Mouse (Mus musculus): ENCODE measurements around the gene Blm. TPM values are rescaled to one million over a fixed set of nuclear protein-coding genes. Genes with fewer than 3 reads are reported as not detected.

Blm gene
- total RNA-seq, 2 experiments from 2014 or later, result 7.0 to 8.1 TPM

DNA sequence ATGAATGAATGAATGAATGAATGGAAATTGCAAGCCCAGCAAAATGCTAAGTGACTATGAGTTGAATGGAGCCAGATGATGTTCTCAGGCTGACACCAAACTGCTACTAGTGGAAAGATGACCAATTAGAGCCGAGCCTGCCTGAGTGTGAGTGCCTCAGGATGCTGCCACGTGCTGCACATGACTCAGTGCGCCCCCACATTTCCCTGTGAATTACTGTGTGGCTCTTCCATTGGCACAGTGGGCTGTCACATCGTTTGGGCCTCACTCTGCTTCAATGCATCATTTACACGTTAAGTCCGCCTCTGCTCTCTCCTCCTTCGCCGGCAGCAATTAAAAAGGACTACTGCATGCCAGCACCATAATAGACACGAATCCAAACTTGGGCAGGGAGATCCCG is 122.6 kb downstream of the Blm start:
- no peak for DNase-seq (ENCODE audit: low spot score in 2 of 2)

DNA sequence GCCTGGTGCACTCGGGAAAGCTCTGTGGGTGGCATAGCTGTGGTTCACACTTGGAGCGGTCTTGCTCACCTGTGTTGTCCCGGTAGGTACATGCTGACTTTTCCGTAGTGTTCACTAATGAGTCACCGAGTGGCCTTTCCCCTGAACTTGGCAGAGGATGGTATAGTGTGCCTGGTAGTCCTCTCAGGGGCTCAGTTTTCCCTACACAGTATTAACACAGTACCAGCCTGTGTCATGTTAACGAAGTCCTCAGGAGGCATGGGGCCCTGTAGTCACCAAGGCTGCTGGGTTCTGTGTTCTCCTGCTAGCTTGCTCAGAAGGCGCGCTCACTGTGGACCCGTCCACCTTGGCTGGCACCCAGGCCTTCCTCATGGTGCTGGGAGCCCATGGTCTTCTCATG is 124.5 kb downstream of the Blm start:
- no peak for DNase-seq (ENCODE audit: low spot score in 2 of 2)

DNA sequence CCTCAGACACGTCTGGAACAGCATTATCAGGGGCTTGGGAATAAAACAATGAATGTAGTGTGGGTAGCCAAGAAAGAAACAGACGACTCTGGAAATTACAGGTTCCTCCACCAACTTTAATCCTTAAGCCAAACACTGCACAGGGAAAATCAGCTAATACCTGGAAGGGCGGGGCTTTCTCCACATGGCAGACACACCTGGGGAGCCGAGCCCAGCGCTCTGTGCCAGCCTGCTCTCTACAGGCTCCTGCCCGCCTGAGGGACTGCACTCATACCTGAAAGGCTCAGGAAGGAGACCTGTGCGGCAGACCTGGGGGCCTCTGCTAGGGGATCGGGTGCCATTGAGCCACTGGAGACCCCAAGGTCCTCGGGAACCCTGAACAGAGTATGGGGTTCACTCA is 127.2 kb downstream of the Blm start:
- no peak for DNase-seq (ENCODE audit: low spot score in 2 of 2)

DNA sequence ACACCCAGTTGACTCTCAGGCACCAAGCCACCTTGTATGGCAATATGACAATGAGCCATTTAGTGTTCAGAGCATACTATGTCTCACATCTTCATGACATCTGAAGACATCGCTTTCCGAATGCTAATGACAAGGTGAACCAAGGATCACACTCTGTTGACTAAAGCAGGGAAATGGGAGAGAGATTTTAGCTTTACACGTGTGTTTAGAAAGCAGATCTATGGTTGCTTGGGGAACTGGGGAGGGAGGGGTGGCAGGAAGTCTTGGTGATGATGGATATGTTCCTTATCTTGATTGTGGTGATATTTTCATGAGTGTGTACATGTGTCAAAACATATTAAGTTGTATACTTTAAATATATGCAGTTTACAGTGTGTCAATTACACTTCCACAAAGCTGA is 128.7 kb downstream of the Blm start:
- DNase-seq (ENCODE audit: low spot score in 2 of 2), result no peak

DNA sequence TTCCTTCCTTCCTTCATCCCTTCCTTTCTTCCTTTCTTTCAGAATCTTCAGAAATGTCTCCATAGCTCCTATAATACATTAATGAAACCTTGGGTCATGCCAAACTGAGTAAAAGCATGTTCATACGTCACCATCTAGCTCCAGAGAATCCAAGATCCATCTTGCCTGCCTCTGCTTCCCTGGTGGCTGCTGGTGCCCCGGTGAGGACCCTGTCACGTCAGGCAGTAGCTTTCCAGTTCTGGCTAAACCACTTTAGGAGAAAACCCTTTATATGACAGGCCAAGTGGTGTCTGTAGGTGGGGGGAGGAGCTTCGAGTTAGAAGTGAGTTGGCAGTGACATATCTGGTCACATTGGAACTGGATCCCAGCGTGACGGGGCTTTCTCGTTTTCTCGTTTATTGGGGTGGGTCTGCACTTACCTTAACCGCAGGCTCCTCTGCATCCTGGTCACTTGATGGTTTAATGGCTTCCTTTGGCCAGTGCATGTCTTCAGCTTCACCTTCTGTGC is 129.7 kb downstream of the Blm start, which contains the start of gene Furin:
Furin (minus strand) TSS at position 249 of the 508 bp plus-strand sequence.
- no peak for DNase-seq (ENCODE audit: low spot score in 2 of 2)

Other genes starting within 250 kb of the Blm start
- 10 to 100 TPM; 10.2 to 10.7 TPM for gene Prc1, start 240.7 kb downstream of the Blm start, total RNA-seq (2021)
- 10 to 100 TPM; 21.2 to 22.3 TPM for gene Rccd1, start 210.7 kb downstream of the Blm start, total RNA-seq (2021)
- 10 to 100 TPM; 47.9 to 61.9 TPM for gene Unc45a, start 194.1 kb downstream of the Blm start, total RNA-seq (2021)
- 10 to 100 TPM; 37.2 to 44.9 TPM for gene Hddc3, start 192.0 kb downstream of the Blm start, total RNA-seq (2021)
- gene Man2a2, start 163.7 kb downstream of the Blm start, total RNA-seq (2021), result 100 to 1,000 TPM; 106 to 115 TPM
- gene Fes, start 147.2 kb downstream of the Blm start, total RNA-seq (2021), result 10 to 100 TPM in 1 of 2 experiments, 1 to 10 TPM in 1; 5.2 to 10.6 TPM
- gene Furin, start 129.7 kb downstream of the Blm start, total RNA-seq (2021), result 10 to 100 TPM; 53.6 to 56.6 TPM
- 10 to 100 TPM; 21.4 to 25.9 TPM for gene Crtc3, start 153.8 kb upstream of the Blm start, total RNA-seq (2021)

All from layer of hippocampus, postnatal 10 days (tissue).